Mouse (Mus musculus): Measurements from ENCODE around the gene Coq5. TPM values are rescaled to one million over a fixed set of nuclear protein-coding genes. Genes with fewer than 3 reads are reported as not detected.
"Not testable (repeated sequence)": the region's sequence is repeated elsewhere in the genome, so short reads cannot be mapped to it uniquely, and the experiment has no call there.

Gene Coq5
- polyA plus RNA-seq, 1 experiment from 2014 or later = 38.1 TPM

DNA sequence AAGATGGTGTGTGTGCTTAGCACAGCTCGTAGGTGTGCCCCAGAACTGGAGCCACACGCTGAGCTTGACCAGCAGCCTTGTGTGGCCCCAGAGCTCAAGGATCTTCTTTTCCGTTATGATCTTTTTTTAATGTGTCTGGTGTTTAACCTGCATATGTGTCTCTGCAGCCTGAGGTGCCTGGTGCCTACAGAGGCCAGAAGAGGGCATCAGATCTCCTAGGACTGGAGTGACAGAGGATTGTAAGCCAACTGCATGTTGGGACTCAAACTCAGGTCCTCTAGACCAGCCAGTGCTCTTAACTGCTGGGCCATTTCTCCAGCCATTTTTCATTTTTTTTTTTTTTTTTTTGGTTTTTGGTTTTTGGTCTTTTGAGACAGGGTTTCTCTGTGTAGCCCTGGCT is 5.3 kb downstream of the Coq5 start:
- DNase-seq (no peak), ATAC-seq (ENCODE audit: low read depth) (no peak; the same call in 1 of the 2 replicates)
- Histone ChIP-seq H3K9me3 (replicated peaks) (no peaks in the 10 kb centered on the region), H3K36me3 (peaks cover 56% of the 10 kb centered on the region), H3K9ac (no peak overlapping the region), H3K27me3 (no peaks in the 10 kb centered on the region), H3K27ac (0 out of 2 replicates have a peak overlapping the region, but pooled peaks have one; percentile 37), H3K4me1 (replicated peaks) (peaks cover 48% of the 10 kb centered on the region), H3K4me2 (no peak overlapping the region), H3K4me3 (replicated peaks) (no peak overlapping the region)
- WGBS (ENCODE audit: insufficient replicate concordance) = 90% methylated on average over 3 of the region's 3 CpGs

DNA sequence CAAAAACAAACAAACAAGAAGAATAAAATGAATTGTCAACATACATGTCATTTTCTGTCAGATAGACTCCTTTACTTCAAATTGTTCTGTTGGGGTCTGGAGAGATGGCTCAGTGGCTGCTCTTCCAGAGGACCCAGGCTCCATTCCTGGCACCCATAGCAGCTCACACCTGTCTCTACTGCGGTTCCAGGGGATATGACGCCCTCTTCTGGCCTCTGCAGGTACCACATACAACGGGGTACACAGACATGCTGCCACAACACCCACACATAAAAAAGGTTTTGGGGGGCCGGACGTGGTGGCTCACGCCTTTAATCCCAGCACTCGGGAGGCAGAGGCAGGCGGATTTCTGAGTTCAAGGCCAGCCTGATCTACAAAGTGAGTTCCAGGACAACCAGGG is 14.7 kb downstream of the Coq5 start:
- ATAC-seq (ENCODE audit: low read depth) = no peak

GRCm38 (mm10) chr5:115296347-115296746 is 16.9 kb downstream of the Coq5 start:
- Histone ChIP-seq H3K4me2 (peak overlapping the region; percentile 50), H3K4me3 (replicated peaks) (peak overlapping the region; percentile 4; the same call in 1 of the 2 replicates), H3K36me3 (peaks cover 66% of the 10 kb centered on the region)

More for the DNA sequence above, 14.7 kb downstream of the Coq5 start:
- Histone ChIP-seq H3K36me3 (peaks cover 82% of the 10 kb centered on the region), H3K9ac (no peak overlapping the region), H3K27me3 (no peaks in the 10 kb centered on the region), H3K9me3 (replicated peaks) (no peaks in the 10 kb centered on the region), H3K4me1 (replicated peaks) (peaks cover 41% of the 10 kb centered on the region), H3K4me2 (no peak overlapping the region), H3K27ac (no peak overlapping the region), H3K4me3 (replicated peaks) (no peak overlapping the region)
- DNase-seq = no peak
- 82% methylated on average over 8 of the region's 8 CpGs for WGBS (ENCODE audit: insufficient replicate concordance)

DNA sequence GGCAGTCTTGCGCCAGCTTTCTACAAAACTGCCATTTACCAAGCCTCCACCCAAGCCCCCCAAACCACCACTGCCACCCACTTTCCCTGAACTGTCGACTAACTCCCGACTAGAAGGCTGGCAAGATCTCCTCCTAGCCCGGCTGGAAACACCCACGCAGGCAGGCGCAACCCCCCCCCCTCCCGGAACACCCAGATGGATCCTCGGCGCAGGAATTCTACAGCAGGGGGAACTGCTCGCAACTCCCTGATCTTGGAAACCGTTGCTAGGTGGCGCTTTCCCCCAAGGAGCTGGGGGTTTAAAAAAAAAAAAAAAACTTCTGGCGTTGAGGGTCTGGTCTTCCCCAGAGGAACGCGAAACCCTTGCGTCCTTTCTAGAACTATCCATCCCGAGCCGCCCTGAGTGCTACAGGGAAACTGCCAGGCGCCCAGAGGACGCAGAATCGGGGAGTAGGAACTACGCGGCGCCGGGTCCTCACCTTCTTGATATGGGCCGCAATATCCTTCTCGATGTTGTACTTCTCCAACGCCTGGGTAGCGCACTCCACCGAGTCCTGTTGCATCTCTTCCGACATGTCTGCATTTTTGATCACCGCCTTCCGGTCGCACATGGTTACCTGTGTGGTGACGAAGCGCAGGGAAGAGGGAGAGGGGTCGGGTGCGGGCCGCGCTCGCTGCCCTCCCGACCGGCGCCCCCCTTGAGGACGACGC is 20.7 kb downstream of the Coq5 start:
- peak overlapping the region; percentile 89 for H3K4me3 ChIP-seq (replicated peaks)
- H3K9ac ChIP-seq = peak overlapping the region; percentile 98
- peak overlapping the region; percentile 96 for H3K27ac ChIP-seq
- no peaks in the 10 kb centered on the region for H3K9me3 ChIP-seq (replicated peaks)
- peaks cover 57% of the 10 kb centered on the region for H3K4me1 ChIP-seq (replicated peaks)
- under 1% methylated on average over 46 of the region's 46 CpGs for WGBS (ENCODE audit: insufficient replicate concordance)
- ATAC-seq (ENCODE audit: low read depth) (peak; percentile 6; the same call in 1 of the 2 replicates), DNase-seq (no peak)
- no peaks in the 10 kb centered on the region for H3K27me3 ChIP-seq
- peaks cover 43% of the 10 kb centered on the region for H3K36me3 ChIP-seq
- peak overlapping the region; percentile 91 for H3K4me2 ChIP-seq

More at GRCm38 (mm10) chr5:115296347-115296746, 16.9 kb downstream of the Coq5 start:
- Histone ChIP-seq H3K4me1 (replicated peaks) (peaks cover 52% of the 10 kb centered on the region), H3K9ac (peak overlapping the region; percentile 55), H3K9me3 (replicated peaks) (no peaks in the 10 kb centered on the region), H3K27ac (peak overlapping the region; percentile 87), H3K27me3 (no peaks in the 10 kb centered on the region)
- WGBS (ENCODE audit: insufficient replicate concordance) = 45% methylated on average over 10 of the region's 10 CpGs
- DNase-seq = no peak
- ATAC-seq (ENCODE audit: low read depth) = no peak

GRCm38 (mm10) chr5:115300792-115301614 is 21.5 kb downstream of the Coq5 start, which contains the start of gene Dynll1:
Gene Dynll1, minus strand, starts transcription at chr5:115300999.
- H3K4me2 ChIP-seq = peak within 1 kb of the TSS; percentile 98
- H3K4me3 ChIP-seq (replicated peaks) = peak within 1 kb of the TSS; percentile 89
- peak within 1 kb of the TSS; percentile 96 for H3K27ac ChIP-seq
- DNase-seq (peak; percentile 99), ATAC-seq (ENCODE audit: low read depth) (peak; percentile 95)
- H3K36me3 ChIP-seq = peaks cover 35% of the 10 kb centered on the region
- H3K4me1 ChIP-seq (replicated peaks) = peaks cover 50% of the 10 kb centered on the region
- WGBS (ENCODE audit: insufficient replicate concordance) = under 1% methylated on average over 66 of the region's 66 CpGs
- H3K9ac ChIP-seq = peak within 1 kb of the TSS; percentile 98
- no peaks in the 10 kb centered on the region for H3K9me3 ChIP-seq (replicated peaks)
- no peaks in the 10 kb centered on the region for H3K27me3 ChIP-seq

DNA sequence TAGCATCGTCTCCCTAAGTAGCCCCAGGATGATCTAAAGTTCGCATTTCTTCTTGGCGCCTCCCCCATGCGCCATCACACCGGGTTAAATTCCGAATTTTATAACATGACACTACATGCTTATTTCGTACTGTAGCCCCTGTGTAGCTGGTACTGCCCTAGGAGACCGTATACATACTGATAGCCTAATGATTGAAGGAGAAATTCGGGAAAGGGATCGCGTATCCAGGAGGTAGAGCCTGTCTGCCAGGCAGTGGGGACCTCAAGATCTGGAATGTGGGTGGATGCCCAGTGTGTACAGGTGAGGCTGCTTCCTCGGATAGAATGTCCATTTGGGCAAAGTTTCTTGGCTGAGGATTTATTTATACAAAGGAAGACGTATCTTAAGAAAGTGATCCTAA is 22.1 kb downstream of the Coq5 start:
- DNase-seq (no peak), ATAC-seq (ENCODE audit: low read depth) (no peak)
- peak overlapping the region; percentile 89 for H3K27ac ChIP-seq
- peaks cover 28% of the 10 kb centered on the region for H3K36me3 ChIP-seq
- H3K4me3 ChIP-seq (replicated peaks) = peak overlapping the region; percentile 89
- H3K27me3 ChIP-seq = no peaks in the 10 kb centered on the region
- peaks cover 43% of the 10 kb centered on the region for H3K4me1 ChIP-seq (replicated peaks)
- 35% methylated on average over 13 of the region's 13 CpGs for WGBS (ENCODE audit: insufficient replicate concordance)
- H3K4me2 ChIP-seq = peak overlapping the region; percentile 98
- H3K9me3 ChIP-seq (replicated peaks) = no peaks in the 10 kb centered on the region
- H3K9ac ChIP-seq = peak overlapping the region; percentile 83

DNA sequence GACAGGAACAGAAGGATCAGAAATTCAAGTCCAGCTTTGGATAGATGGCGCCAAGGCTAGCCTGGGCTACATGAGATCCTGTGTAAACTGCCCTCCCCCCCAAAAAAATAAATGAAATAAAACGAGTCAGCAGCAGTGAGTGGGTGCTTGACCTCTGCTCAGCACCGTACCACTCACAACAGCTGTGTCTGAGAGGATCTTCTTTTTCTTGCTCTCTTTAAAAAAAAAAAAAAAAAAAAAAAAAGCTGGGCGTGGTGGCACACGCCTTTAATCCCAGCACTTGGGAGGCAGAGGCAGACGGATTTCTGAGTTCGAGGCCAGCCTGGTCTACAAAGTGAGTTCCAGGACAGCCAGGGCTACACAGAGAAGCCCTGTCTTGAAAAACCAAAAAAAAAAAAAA is 22.7 kb downstream of the Coq5 start:
- Histone ChIP-seq H3K27ac (peak overlapping the region; percentile 89), H3K4me3 (replicated peaks) (peak overlapping the region; percentile 89), H3K4me1 (replicated peaks) (peaks cover 38% of the 10 kb centered on the region), H3K36me3 (peaks cover 23% of the 10 kb centered on the region), H3K9ac (peak overlapping the region; percentile 83), H3K4me2 (peak overlapping the region; percentile 98)
- ATAC-seq (ENCODE audit: low read depth); H3K27me3 ChIP-seq; H3K9me3 ChIP-seq (replicated peaks); DNase-seq: not testable (repeated sequence)
- WGBS (ENCODE audit: insufficient replicate concordance) = 61% methylated on average over 6 of the region's 7 CpGs

DNA sequence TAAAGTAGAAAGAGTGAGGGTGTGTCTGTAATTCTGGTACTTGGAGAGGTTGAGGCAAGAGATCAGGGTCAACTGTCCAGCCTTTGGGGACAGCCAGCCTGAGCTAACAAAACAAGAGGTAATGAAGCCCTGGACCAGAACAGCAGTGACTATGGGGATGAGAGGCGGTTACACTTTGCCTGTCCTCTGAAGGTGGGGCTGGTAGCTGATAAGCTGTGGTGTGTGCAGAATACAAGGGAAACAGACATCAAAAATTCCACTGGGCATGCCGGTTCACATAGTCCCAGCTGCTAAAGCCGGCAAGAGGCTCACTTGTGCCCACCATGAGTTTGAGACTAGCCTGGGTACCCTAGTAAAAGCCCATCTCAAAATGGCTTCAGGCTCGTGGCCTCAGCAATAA is 32.9 kb downstream of the Coq5 start:
- Histone ChIP-seq H3K4me1 (replicated peaks) (peaks cover 43% of the 10 kb centered on the region), H3K9ac (peak overlapping the region; percentile 46), H3K4me2 (peak overlapping the region; percentile 61), H3K27me3 (no peaks in the 10 kb centered on the region; the same call in 1 of the 2 replicates), H3K4me3 (replicated peaks) (peak overlapping the region; percentile 20), H3K36me3 (no peaks in the 10 kb centered on the region), H3K27ac (peak overlapping the region; percentile 84), H3K9me3 (replicated peaks) (no peaks in the 10 kb centered on the region)
- peak; percentile 86 for ATAC-seq (ENCODE audit: low read depth)
- 24% methylated on average over 4 of the region's 4 CpGs for WGBS (ENCODE audit: insufficient replicate concordance)
- DNase-seq = peak; percentile 22

- peak; percentile 34 for DNase-seq
- H3K9ac ChIP-seq = peak overlapping the region; percentile 46
- H3K36me3 ChIP-seq = no peaks in the 10 kb centered on the region
- peaks cover 49% of the 10 kb centered on the region for H3K4me1 ChIP-seq (replicated peaks)
- H3K4me3 ChIP-seq (replicated peaks) = peak overlapping the region; percentile 20
- ATAC-seq (ENCODE audit: low read depth) = peak; percentile 80
- H3K4me2 ChIP-seq = peak overlapping the region; percentile 61
- peak overlapping the region; percentile 84 for H3K27ac ChIP-seq
- H3K9me3 ChIP-seq (replicated peaks) = no peaks in the 10 kb centered on the region
- WGBS (ENCODE audit: insufficient replicate concordance) = 35% methylated on average over 10 of the region's 10 CpGs
- no peaks in the 10 kb centered on the region; the same call in 1 of the 2 replicates for H3K27me3 ChIP-seq
Measured at GRCm38 (mm10) chr5:115312816-115313667, 33.6 kb downstream of the Coq5 start.

DNA sequence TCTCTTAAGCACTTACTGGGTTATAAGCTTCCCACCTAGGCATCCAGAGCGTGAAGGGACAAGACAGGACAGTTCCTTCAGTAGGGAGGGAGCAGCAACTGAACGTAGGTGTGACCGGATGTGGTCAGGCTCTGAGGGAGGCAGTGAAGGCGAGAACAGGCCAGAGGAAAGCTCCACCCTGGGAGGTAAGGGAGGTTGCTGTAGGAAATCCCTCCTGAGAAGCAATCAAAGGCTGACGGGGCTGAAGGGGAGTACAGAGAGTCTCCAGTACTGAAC is 34.1 kb downstream of the Coq5 start:
- Histone ChIP-seq H3K9me3 (replicated peaks) (no peaks in the 10 kb centered on the region), H3K36me3 (no peaks in the 10 kb centered on the region), H3K4me2 (peak overlapping the region; percentile 61), H3K9ac (peak overlapping the region; percentile 46), H3K4me3 (replicated peaks) (no peak overlapping the region), H3K4me1 (replicated peaks) (peaks cover 55% of the 10 kb centered on the region), H3K27ac (peak overlapping the region; percentile 84), H3K27me3 (no peaks in the 10 kb centered on the region)
- 24% methylated on average over 5 of the region's 5 CpGs for WGBS (ENCODE audit: insufficient replicate concordance)
- DNase-seq (no peak), ATAC-seq (ENCODE audit: low read depth) (no peak)
